Mouse (Mus musculus) retina, adult 2 months (tissue): ENCODE measurements around the gene Slco3a1.

Experiments used
- DNase-seq: peaks from one replicate; pipeline ENCODE4 v3.0.0-alpha.2; 2012; ENCODE audit warnings: low read depth, low spot score

Slco3a1 gene

DNA sequence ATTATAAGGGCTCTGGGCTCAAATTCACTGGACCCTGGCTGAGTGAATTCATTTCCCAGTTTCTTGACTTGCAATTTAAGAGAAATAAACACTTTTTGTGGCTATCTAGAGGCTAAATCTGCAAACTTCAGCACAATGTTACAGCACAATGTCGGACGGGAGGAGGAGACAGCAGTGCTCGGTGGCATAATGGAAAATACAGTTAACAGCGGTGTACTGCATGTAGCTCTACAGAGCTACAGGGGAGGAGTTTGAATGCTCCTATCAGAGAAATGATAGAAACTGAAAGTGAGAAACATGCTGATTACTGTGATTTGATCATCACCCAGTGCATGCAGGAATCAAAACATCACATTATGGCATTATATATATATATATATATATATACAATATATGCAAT lies 68.5 kb downstream of the Slco3a1 start:
- DNase-seq: no peak

GRCm38 (mm10) chr7:74485669-74486068 lies 68.9 kb downstream of the Slco3a1 start:
- DNase-seq: no peak

GRCm38 (mm10) chr7:74484024-74484385 lies 70.6 kb downstream of the Slco3a1 start:
- DNase-seq: no peak

DNA sequence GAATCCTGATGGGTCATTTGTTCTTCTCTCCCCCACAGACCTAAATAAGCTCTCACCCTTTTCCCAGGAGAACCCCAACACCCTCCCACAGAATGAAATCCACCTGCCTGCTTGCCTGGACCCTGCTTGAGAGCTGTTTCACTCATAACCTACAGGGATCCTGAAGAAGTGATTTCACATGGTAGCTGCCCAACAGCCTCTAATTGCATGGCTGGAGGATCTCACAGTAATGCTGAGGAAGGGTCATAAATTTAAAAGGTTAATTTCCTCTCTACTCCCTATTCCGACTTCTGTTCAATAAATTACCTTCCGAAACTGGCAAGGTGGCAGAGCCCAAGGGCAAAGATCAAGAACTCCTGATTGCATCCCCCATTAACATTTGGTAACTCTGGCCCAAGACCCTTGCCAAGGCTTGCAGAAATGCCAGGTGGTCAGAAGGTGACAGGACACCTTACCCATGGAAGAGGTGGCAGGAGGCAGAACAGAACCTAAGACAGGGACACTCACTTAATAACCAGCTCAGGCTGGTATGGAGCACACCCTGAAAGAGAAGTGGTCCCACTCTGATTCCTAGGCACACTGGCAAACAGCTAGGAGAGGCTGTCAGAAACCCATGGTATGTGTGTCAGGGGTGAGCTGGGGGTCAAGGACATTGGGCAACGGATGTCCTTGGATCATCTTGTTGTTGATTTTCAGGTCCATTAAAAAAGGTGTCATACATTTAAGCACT lies 71.1 kb downstream of the Slco3a1 start:
- no peak for DNase-seq

DNA sequence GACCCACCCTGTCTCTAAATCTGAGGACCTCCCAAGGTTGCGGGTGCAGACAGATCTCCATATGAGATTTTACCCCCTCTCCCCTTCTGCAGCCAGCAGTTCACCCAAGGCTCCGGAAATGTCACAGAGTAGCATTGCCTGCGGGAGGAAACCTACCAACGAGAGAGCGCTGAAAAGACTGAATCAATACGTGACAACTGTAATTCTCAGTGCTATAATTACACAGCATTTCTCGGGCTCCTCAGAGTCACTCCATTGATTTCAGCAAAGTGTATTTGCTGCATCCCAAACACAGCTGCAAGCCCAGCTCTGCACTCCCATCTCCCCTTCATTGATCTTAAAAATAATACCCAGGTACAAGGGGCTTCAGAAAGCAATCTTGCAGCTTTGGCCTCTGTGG lies 82.8 kb downstream of the Slco3a1 start:
- DNase-seq: no peak

DNA sequence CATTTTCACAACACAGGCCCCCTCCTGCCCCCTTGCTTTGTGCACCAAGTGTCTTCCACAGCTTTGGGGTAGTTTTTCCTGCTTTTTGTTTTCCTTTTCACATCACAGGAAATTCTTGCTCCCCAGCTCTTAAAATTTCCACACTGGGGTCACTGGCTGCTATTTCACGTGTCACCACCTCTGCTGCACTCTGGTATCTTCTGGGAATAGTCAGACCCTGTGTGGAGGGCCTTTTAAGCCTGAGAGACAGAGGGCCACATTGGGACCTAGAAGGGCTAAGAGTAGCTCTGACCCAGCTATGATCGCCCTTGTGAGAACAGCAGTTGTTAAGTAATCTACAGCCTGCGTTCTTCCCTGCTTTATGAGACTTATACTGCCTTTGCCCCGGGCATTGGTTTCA lies 87.7 kb downstream of the Slco3a1 start:
- no peak for DNase-seq

DNA sequence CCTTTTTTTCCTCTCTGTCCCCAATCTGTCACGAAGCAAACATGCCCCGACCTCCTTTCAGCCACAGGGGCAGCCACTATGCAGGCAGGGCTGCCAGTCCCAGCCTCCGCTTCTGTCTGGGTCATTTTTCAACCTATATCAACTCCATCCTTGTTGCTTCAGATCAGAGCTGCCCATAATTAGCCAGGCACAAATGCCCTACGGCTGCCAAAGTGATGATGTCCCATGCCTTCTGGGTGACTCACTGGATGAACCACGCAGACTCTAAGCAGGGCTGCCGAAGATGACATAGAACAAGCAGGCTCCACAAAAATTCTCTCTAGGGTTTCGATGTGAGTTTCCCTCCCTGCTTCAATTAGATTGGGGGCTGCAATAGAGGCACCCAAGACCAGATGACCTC lies 89.9 kb downstream of the Slco3a1 start:
- peak; percentile 3 for DNase-seq

DNA sequence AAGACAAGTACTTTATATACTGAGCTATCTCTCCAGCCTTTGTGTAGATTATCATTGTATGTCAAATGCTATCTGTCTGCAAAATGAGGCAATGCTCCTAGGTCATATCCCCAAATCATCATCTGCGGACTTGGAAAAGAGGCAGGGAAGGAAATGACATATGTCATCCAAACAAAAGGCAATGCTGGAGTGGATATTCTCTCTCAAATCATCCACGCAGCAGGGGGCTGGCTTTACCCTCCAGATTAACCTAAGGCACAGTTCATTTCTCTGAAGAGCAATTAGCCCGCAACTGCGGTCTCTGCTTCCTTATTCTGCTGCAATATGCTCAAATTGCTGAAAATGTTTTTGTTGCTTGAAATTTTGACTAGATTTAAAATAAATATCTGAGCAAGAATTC lies 92.1 kb downstream of the Slco3a1 start:
- no peak for DNase-seq

- no peak for DNase-seq
These were observed 92.8 kb downstream of the Slco3a1 start for GRCm38 (mm10) chr7:74461736-74462135.

DNA sequence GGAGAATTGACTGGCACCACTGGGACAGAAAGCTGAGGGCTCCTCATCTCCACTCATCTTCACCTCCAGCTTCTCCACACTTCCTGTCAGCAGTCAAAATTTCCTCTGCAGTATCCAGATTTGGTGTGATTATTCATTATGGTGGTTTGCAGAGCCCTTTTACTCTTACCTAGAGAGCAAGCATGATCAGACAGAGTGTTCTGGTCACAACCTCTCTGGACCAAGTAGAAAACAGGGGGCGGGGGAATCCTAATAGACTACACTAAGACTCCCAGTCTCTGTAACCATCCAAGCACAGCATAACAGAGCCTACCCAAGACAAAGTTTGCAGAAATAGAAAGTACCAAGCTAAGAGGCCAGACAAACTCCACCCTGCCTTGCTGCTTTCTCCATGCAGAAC lies 93.4 kb downstream of the Slco3a1 start:
- DNase-seq: no peak

GRCm38 (mm10) chr7:74459812-74460211 lies 94.8 kb downstream of the Slco3a1 start:
- DNase-seq: no peak

- DNase-seq: no peak
These were observed 95.3 kb downstream of the Slco3a1 start for GRCm38 (mm10) chr7:74459277-74459676.

DNA sequence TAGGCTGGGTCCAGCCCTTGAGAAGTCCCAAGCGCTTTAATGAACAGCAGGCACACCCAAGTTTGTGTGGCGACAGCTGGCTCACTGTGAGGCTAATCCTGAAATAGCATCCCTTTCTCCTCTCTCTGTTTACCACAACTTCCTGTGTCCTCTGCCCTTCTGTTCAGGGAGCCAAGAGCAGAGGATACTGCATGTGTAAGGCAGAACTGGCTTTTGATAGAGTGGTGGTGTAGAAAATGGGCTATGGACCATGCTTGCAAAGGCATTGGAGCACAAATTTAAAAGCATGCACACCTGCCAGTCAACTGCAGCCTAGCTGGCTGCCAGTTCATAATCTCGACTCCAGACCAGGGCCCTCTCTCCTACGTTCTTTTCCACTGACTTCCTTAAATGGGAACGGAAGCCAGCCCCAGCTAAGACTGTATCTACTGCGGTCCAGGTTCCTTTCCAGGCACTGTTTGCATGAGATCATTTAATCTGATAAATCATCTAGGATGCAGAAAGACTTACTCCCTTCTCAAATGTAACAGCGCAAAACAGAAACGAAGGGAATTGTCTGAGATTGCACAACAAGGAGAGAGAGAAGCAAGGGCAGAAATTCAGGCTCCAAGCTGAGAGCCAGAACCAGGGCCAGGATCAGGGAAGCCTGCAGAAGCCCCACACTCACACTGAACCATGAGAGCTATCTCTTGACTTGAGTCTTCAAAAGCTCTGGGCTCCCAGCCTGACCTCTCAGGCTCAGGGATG lies 95.9 kb downstream of the Slco3a1 start:
- DNase-seq: no peak

- no peak for DNase-seq
These were observed 97.1 kb downstream of the Slco3a1 start for GRCm38 (mm10) chr7:74457347-74457975.

DNA sequence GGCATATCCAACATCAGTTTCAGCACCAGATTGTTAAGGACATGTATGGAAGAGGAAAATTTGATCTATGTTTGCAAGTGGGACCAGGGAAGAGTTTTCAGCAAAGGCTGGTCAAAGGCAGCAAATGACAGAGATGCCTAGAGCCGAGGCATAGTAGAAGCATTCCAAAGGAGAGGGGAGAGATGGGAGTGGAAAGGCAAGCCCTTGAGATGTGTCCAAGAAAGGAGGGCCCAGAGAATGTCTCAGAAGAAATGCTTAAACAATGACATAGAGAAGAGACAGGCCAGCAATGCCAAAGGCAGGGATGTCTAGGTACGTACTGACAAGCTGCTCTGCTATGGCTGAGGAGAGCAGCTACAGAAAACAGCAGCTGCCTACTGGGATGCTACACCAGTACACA lies 97.8 kb downstream of the Slco3a1 start:
- no peak for DNase-seq

DNA sequence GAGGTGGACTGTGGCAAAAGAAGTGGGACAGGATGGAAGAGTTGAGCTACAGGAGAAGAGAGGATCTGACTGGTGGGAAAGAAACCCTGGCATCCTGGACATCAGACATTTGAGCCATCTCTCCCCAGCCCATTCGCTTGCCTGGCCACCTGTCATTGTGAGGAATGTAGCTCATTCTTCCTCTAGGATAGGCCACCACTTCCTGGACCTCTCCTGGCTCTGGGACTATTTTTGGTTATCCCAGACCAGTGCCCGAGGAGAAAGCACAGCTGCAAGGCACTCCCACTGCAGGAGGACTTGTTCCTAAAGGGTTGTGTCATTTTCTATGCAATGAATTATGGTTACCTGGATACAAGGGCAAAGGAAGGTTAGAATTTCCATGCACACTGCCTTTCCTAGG lies 103.5 kb downstream of the Slco3a1 start:
- DNase-seq: no peak

DNA sequence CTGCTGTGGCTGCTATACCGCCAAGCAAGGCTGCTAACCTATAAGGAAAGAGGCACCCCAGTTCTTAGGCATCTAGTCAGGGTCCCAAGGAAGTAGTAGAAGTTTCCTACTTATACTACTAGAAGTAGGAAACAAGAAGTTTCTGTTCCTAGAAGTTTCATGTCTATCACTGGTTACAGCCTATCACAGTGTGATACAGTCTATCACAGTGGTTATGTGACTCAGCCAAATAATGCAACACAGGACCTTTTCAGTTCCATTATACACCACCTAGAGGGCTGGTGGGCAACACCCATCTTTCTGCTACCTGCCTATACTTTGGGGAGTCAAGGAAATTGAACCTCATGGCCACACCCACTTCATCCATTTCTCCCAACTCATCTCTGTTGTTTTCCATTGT lies 104.8 kb downstream of the Slco3a1 start:
- no peak for DNase-seq

DNA sequence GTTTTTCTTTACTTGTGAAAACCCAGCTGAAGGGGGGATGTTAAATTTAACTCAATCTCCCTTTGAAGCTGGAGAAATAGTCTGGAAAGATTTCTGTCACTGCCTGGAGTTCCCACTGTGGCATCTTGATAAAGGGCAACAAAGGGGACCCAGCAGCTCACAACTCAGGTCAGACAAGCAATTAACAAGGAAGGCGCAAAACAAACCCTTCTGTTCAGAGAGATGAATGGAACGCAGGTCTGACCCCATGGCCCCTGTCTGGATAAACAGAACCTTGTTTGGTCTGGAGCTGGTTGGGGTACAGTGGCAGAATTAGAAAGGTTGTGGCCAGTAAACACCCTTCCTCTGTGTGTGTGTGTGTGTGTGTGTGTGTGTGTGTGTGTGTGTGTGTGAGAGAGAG lies 106.8 kb downstream of the Slco3a1 start:
- DNase-seq: no peak

- no peak for DNase-seq
These were observed 109.4 kb downstream of the Slco3a1 start for GRCm38 (mm10) chr7:74445148-74445547.

- DNase-seq: no peak
These were observed 112.2 kb downstream of the Slco3a1 start for GRCm38 (mm10) chr7:74442380-74442779.

DNA sequence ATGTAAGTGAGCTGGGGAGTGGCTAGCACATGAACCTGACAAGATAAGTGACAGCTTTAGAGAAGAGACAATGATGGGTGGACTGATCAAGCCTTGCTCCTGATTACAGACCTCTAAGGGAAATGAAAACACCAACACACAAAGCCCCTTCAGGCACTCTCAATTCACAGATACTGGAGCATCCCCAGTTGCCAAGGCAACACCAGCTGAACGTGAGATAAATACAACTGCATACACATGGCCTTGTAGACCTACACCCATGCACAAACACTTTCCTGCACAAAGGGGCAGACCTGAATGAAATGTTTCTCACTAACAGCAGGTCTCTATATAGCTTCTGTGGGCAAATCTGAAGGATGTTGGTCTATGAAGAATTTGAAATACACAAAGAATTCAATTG lies 117.0 kb downstream of the Slco3a1 start:
- no peak for DNase-seq

DNA sequence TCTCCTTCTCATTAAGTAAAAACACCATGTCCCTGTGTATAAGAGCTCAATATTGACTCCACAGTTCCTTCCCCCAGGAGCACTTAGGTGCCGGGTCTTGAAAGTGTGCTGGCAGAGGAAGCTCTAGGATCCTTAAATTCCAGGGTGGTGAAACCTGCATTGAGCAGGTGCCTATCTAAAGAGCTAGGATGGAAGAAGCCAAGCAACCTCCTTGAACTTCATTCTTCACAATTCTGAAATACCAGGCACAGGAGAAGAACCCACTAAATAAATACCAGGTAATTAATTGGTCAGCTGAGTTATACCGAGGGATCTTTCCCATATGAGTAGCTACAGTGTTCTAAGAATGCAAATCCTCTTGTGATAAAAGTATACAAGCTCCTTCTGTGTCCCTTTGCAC lies 117.9 kb downstream of the Slco3a1 start:
- DNase-seq: no peak

- no peak for DNase-seq
These were observed 121.6 kb downstream of the Slco3a1 start for GRCm38 (mm10) chr7:74432950-74433349.
